Mouse (Mus musculus) limb, embryonic 15.5 days (tissue): ENCODE results near the gene Ptpro. TPM values are rescaled to one million over a fixed set of nuclear protein-coding genes. Genes with fewer than 3 reads are reported as not detected.

Source experiments
- ATAC-seq: fragments of 200-750 bp; cut with Nextera tagmentation; 2 replicates; pipeline ENCODE4 v1.8.0; 2017; ENCODE audit warnings: low read depth, moderate TSS enrichment; ENCODE audit not compliant: insufficient number of reproducible peaks, low FRiP score, low TSS enrichment
- H3K27ac ChIP-seq: fragments of 300-500 bp; sonication (generic); 2 replicates; pipeline ENCODE4 v1.5.1; 2015; ENCODE audit warnings: moderate library complexity, mild to moderate bottlenecking, inconsistent platforms
- H3K27me3 ChIP-seq: fragments of 300-500 bp; sonication (generic); 2 replicates; pipeline ENCODE4 v1.6.1; 2015; ENCODE audit warnings: inconsistent platforms
- H3K36me3 ChIP-seq: fragments of 300-500 bp; sonication (generic); 2 replicates; pipeline ENCODE4 v1.6.1; 2015; ENCODE audit warnings: inconsistent platforms
- H3K4me1 ChIP-seq: fragments of 300-500 bp; sonication (generic); 2 replicates; pipeline ENCODE4 v1.6.1; 2015; ENCODE audit warnings: inconsistent platforms
- H3K4me2 ChIP-seq: fragments of 300-500 bp; sonication (generic); 2 replicates; pipeline ENCODE4 v1.6.1; 2015; ENCODE audit warnings: mild to moderate bottlenecking, inconsistent platforms
- H3K4me3 ChIP-seq: fragments of 300-500 bp; sonication (generic); 2 replicates; pipeline ENCODE4 v1.5.1; 2015; ENCODE audit warnings: mild to moderate bottlenecking, inconsistent platforms
- H3K9ac ChIP-seq: fragments of 300-500 bp; sonication (generic); 2 replicates; pipeline ENCODE4 v1.6.1; 2015; ENCODE audit warnings: inconsistent platforms
- H3K9me3 ChIP-seq: fragments of 300-500 bp; sonication (generic); 2 replicates; pipeline ENCODE4 v1.6.1; 2016; ENCODE audit warnings: inconsistent platforms
- WGBS: fragments of 180-500 bp; shearing (Covaris S2); methylation state at CpG from one replicate; pipeline ENCODE4 v1.1.7; 2015; 5-methylcytosine and 5-hydroxymethylcytosine counted together
- polyA plus RNA-seq: library from polyadenylated mRNA; unstranded; fragments of >200 nt; fragmentation: Nextera tagmentation; extraction: Ambion mirVana; gene quantifications from 2 replicates; pipeline ENCODE4 v1.2.1, GENCODE M21; 2015

Ptpro gene
- polyA plus RNA-seq, 1 experiment from 2014 or later: 2.5 TPM

GRCm38 (mm10) chr6:137343688-137344441 lies 91.7 kb downstream of the Ptpro start:
- peak; percentile 61; the same call in 1 of the 2 replicates for ATAC-seq
- Histone ChIP-seq H3K9ac (no peak overlapping the region), H3K4me3 (no peak overlapping the region), H3K27ac (no peak overlapping the region; the same call in 1 of the 2 replicates), H3K36me3 (no peaks in the 10 kb centered on the region), H3K4me1 (peaks cover 3% of the 10 kb centered on the region; the same call in 1 of the 2 replicates), H3K9me3 (no peaks in the 10 kb centered on the region), H3K4me2 (no peak overlapping the region), H3K27me3 (no peaks in the 10 kb centered on the region)
- 39% methylated on average over 5 of the region's 5 CpGs for WGBS

- H3K4me2 ChIP-seq: no peak overlapping the region
- ATAC-seq: no peak
- H3K27ac ChIP-seq: no peak overlapping the region
- no peaks in the 10 kb centered on the region for H3K9me3 ChIP-seq
- H3K4me3 ChIP-seq: no peak overlapping the region
- H3K36me3 ChIP-seq: no peaks in the 10 kb centered on the region
- 77% methylated on average over 7 of the region's 7 CpGs for WGBS
- H3K9ac ChIP-seq: no peak overlapping the region
- H3K27me3 ChIP-seq: no peaks in the 10 kb centered on the region
- H3K4me1 ChIP-seq: peaks cover 8% of the 10 kb centered on the region
Measured at GRCm38 (mm10) chr6:137360166-137360565, 108.0 kb downstream of the Ptpro start.

- Histone ChIP-seq H3K4me3 (no peak overlapping the region), H3K27me3 (no peaks in the 10 kb centered on the region), H3K9ac (no peak overlapping the region), H3K36me3 (no peaks in the 10 kb centered on the region), H3K4me1 (peaks cover 8% of the 10 kb centered on the region), H3K4me2 (no peak overlapping the region), H3K9me3 (no peaks in the 10 kb centered on the region), H3K27ac (no peak overlapping the region)
- 42% methylated on average over 8 of the region's 8 CpGs for WGBS
- no peak for ATAC-seq
Measured at GRCm38 (mm10) chr6:137362216-137362615, 110.1 kb downstream of the Ptpro start.

GRCm38 (mm10) chr6:137364681-137365080 lies 112.6 kb downstream of the Ptpro start:
- H3K9ac ChIP-seq: no peak overlapping the region
- no peaks in the 10 kb centered on the region for H3K36me3 ChIP-seq
- ATAC-seq: no peak
- peaks cover 8% of the 10 kb centered on the region for H3K4me1 ChIP-seq
- H3K4me3 ChIP-seq: no peak overlapping the region
- H3K4me2 ChIP-seq: no peak overlapping the region
- H3K27ac ChIP-seq: no peak overlapping the region
- 46% methylated on average over 5 of the region's 5 CpGs for WGBS
- H3K27me3 ChIP-seq: no peaks in the 10 kb centered on the region
- H3K9me3 ChIP-seq: no peaks in the 10 kb centered on the region

- peaks cover 8% of the 10 kb centered on the region for H3K4me1 ChIP-seq
- H3K27ac ChIP-seq: no peak overlapping the region
- no peak overlapping the region for H3K4me3 ChIP-seq
- no peak for ATAC-seq
- no peak overlapping the region for H3K4me2 ChIP-seq
- 90% methylated on average over 2 of the region's 2 CpGs for WGBS
- no peaks in the 10 kb centered on the region for H3K9me3 ChIP-seq
- no peaks in the 10 kb centered on the region for H3K36me3 ChIP-seq
- no peak overlapping the region for H3K9ac ChIP-seq
- no peaks in the 10 kb centered on the region for H3K27me3 ChIP-seq
Measured at GRCm38 (mm10) chr6:137365637-137366036, 113.5 kb downstream of the Ptpro start.

- no peak overlapping the region for H3K4me2 ChIP-seq
- WGBS: 61% methylated on average over 8 of the region's 8 CpGs
- no peaks in the 10 kb centered on the region for H3K9me3 ChIP-seq
- H3K27me3 ChIP-seq: no peaks in the 10 kb centered on the region
- ATAC-seq: no peak
- H3K9ac ChIP-seq: no peak overlapping the region
- no peaks in the 10 kb centered on the region for H3K36me3 ChIP-seq
- no peaks in the 10 kb centered on the region for H3K4me1 ChIP-seq
- no peak overlapping the region for H3K4me3 ChIP-seq
- no peak overlapping the region for H3K27ac ChIP-seq
Measured at GRCm38 (mm10) chr6:137370745-137371144, 118.6 kb downstream of the Ptpro start.

GRCm38 (mm10) chr6:137371455-137371854 lies 119.3 kb downstream of the Ptpro start:
- no peak overlapping the region for H3K27ac ChIP-seq
- no peaks in the 10 kb centered on the region for H3K36me3 ChIP-seq
- no peaks in the 10 kb centered on the region for H3K9me3 ChIP-seq
- H3K4me1 ChIP-seq: no peaks in the 10 kb centered on the region
- no peak overlapping the region for H3K4me3 ChIP-seq
- no peaks in the 10 kb centered on the region for H3K27me3 ChIP-seq
- no peak overlapping the region for H3K9ac ChIP-seq
- ATAC-seq: no peak
- WGBS: 52% methylated on average over 6 of the region's 6 CpGs
- H3K4me2 ChIP-seq: no peak overlapping the region

- Histone ChIP-seq H3K9ac (no peak overlapping the region), H3K27ac (no peak overlapping the region), H3K4me3 (no peak overlapping the region), H3K4me1 (no peaks in the 10 kb centered on the region), H3K4me2 (no peak overlapping the region), H3K36me3 (no peaks in the 10 kb centered on the region), H3K27me3 (no peaks in the 10 kb centered on the region), H3K9me3 (no peaks in the 10 kb centered on the region)
- WGBS: 85% methylated on average over 6 of the region's 6 CpGs
- no peak for ATAC-seq
Measured at GRCm38 (mm10) chr6:137373920-137374319, 121.8 kb downstream of the Ptpro start.

GRCm38 (mm10) chr6:137382546-137382945 lies 130.4 kb downstream of the Ptpro start:
- Histone ChIP-seq H3K36me3 (no peaks in the 10 kb centered on the region), H3K27ac (no peak overlapping the region; the same call in 1 of the 2 replicates), H3K4me1 (no peaks in the 10 kb centered on the region; the same call in 1 of the 2 replicates), H3K9me3 (no peaks in the 10 kb centered on the region), H3K4me2 (no peak overlapping the region), H3K27me3 (no peaks in the 10 kb centered on the region), H3K4me3 (no peak overlapping the region), H3K9ac (no peak overlapping the region)
- WGBS: 41% methylated on average over 9 of the region's 9 CpGs
- ATAC-seq: no peak

GRCm38 (mm10) chr6:137386344-137386743 lies 134.2 kb downstream of the Ptpro start:
- H3K4me1 ChIP-seq: no peaks in the 10 kb centered on the region; the same call in 1 of the 2 replicates
- H3K27me3 ChIP-seq: no peaks in the 10 kb centered on the region
- no peak overlapping the region for H3K4me2 ChIP-seq
- H3K36me3 ChIP-seq: no peaks in the 10 kb centered on the region
- H3K27ac ChIP-seq: no peak overlapping the region
- no peak overlapping the region for H3K9ac ChIP-seq
- no peak overlapping the region for H3K4me3 ChIP-seq
- no peak for ATAC-seq
- 91% methylated on average over 4 of the region's 4 CpGs for WGBS
- H3K9me3 ChIP-seq: no peaks in the 10 kb centered on the region

GRCm38 (mm10) chr6:137386935-137387334 lies 134.8 kb downstream of the Ptpro start:
- Histone ChIP-seq H3K4me3 (no peak overlapping the region), H3K9ac (no peak overlapping the region), H3K36me3 (no peaks in the 10 kb centered on the region), H3K27ac (no peak overlapping the region), H3K9me3 (no peaks in the 10 kb centered on the region), H3K27me3 (no peaks in the 10 kb centered on the region), H3K4me2 (no peak overlapping the region), H3K4me1 (no peaks in the 10 kb centered on the region; the same call in 1 of the 2 replicates)
- ATAC-seq: no peak
- WGBS: 48% methylated on average over 3 of the region's 4 CpGs

GRCm38 (mm10) chr6:137395075-137395474 lies 143.0 kb downstream of the Ptpro start:
- Histone ChIP-seq H3K27me3 (no peaks in the 10 kb centered on the region), H3K4me2 (no peak overlapping the region), H3K4me1 (no peaks in the 10 kb centered on the region), H3K4me3 (no peak overlapping the region), H3K9me3 (no peaks in the 10 kb centered on the region), H3K27ac (no peak overlapping the region), H3K36me3 (no peaks in the 10 kb centered on the region), H3K9ac (no peak overlapping the region)
- no peak for ATAC-seq
- 61% methylated on average over 7 of the region's 7 CpGs for WGBS
